Mouse (Mus musculus) MEL (cell line): ENCODE measurements at regions not wholly inside any gene's neighbourhood (a gene's known extent, or its start where the extent isn't known, plus 50 kb on each side); places are given as distances from the start of the nearest gene placed in this dataset.
A peak's percentile ranks its signal among the peaks of the same experiment; 100 is the strongest.
"Not testable (repeated sequence)": the region's sequence is repeated elsewhere in the genome, so short reads cannot be mapped to it uniquely, and the experiment has no call there.

Source experiments
- DNase-seq: peaks from one replicate; pipeline ENCODE4 v3.0.0; 2011; ENCODE audit warnings: low read depth, low spot score
- H3K27ac ChIP-seq: 2 replicates; pipeline ENCODE4 v1.5.1; 2012; ENCODE audit warnings: low read depth, mild to moderate bottlenecking, control low read depth, low read length, moderate library complexity; ENCODE audit not compliant: control insufficient read depth
- H3K27me3 ChIP-seq, 2 experiments: fragments of 150-350 bp in 1 of 2; sonication (generic) in 1 of 2; 2 replicates each; pipeline ENCODE4 v1.6.1; 2012; ENCODE audit warnings: low read length in 2 of 2, mild to moderate bottlenecking in 2 of 2, improper control_type of control experiment in 1 of 2, moderate library complexity in 1 of 2; ENCODE audit not compliant: insufficient read depth in 2 of 2, control insufficient read depth in 1 of 2
- H3K36me3 ChIP-seq, 2 experiments: 2 replicates each; pipeline ENCODE4 v1.6.1; 2012 to 2014; ENCODE audit warnings: low read length in 2 of 2, improper control_type of control experiment in 1 of 2, inconsistent platforms in 1 of 2, mild to moderate bottlenecking in 1 of 2; ENCODE audit not compliant: insufficient read depth in 2 of 2, control insufficient read depth in 1 of 2
- H3K4me1 ChIP-seq, 2 experiments: fragments of 150-350 bp in 1 of 2; sonication (generic) in 1 of 2; 2 replicates each; pipeline ENCODE4 v1.6.1; 2012; ENCODE audit warnings: low read length in 2 of 2, improper control_type of control experiment in 1 of 2, mild to moderate bottlenecking in 1 of 2; ENCODE audit not compliant: insufficient read depth in 2 of 2, control insufficient read depth in 1 of 2
- H3K4me3 ChIP-seq, 2 experiments: fragments of 150-350 bp in 1 of 2; sonication (generic) in 1 of 2; 2 replicates each; pipeline ENCODE4 v1.5.1; 2012; ENCODE audit warnings: low read depth in 2 of 2, low read length in 2 of 2, mild to moderate bottlenecking in 2 of 2, moderate library complexity in 2 of 2, control low read depth in 1 of 2, improper control_type of control experiment in 1 of 2; ENCODE audit not compliant: control insufficient read depth in 1 of 2, insufficient read depth in 1 of 2
- H3K79me2 ChIP-seq: 2 replicates; pipeline ENCODE4 v1.6.1; 2012; ENCODE audit warnings: mild to moderate bottlenecking, low read length, moderate library complexity; ENCODE audit not compliant: control insufficient read depth, poor library complexity, insufficient read depth
- H3K9ac ChIP-seq: 2 replicates; pipeline ENCODE4 v1.6.1; 2012; ENCODE audit warnings: low read depth, mild to moderate bottlenecking, control low read depth, low read length, moderate library complexity; ENCODE audit not compliant: control insufficient read depth, poor library complexity, severe bottlenecking
- H3K9me3 ChIP-seq: fragments of 150-350 bp; sonication (generic); replicated peaks from 2 replicates; pipeline ENCODE4 v1.6.1; 2012; ENCODE audit warnings: mild to moderate bottlenecking, low read length, improper control_type of control experiment, moderate library complexity; ENCODE audit not compliant: insufficient read depth
- BHLHE40 ChIP-seq: IDR thresholded peaks from 2 replicates; pipeline ENCODE4 v1.6.1; 2012; ENCODE audit warnings: low read depth, mild to moderate bottlenecking, inconsistent platforms, low read length, improper control_type of control experiment, borderline replicate concordance
- CHD1 ChIP-seq: IDR thresholded peaks from 2 replicates; pipeline ENCODE4 v1.6.1; 2012; ENCODE audit warnings: low read depth, mild to moderate bottlenecking, inconsistent platforms, low read length, improper control_type of control experiment
- CHD2 ChIP-seq: IDR thresholded peaks from 2 replicates; pipeline ENCODE4 v1.6.1; 2011; ENCODE audit warnings: low read length, improper control_type of control experiment
- CTCF ChIP-seq, 3 experiments: IDR thresholded peaks in 2 of 3; conservative IDR thresholded peaks in 1 of 3; 2 replicates each; pipeline ENCODE4 v1.5.1; 2011 to 2012; ENCODE audit warnings: low read length in 3 of 3, low read depth in 2 of 3, mild to moderate bottlenecking in 2 of 3, improper control_type of control experiment in 1 of 3, inconsistent platforms in 1 of 3, mixed read lengths in 1 of 3, moderate library complexity in 1 of 3; ENCODE audit not compliant: control insufficient read depth in 1 of 3, insufficient read depth in 1 of 3, poor library complexity in 1 of 3, severe bottlenecking in 1 of 3
- E2F4 ChIP-seq: IDR thresholded peaks from 2 replicates; pipeline ENCODE4 v1.6.1; 2011; ENCODE audit warnings: low read depth, low read length, improper control_type of control experiment, borderline replicate concordance
- ELF1 ChIP-seq: IDR thresholded peaks from 2 replicates; pipeline ENCODE4 v1.6.1; 2014; ENCODE audit warnings: low read depth, mild to moderate bottlenecking, inconsistent platforms, low read length, improper control_type of control experiment, moderate library complexity
- EP300 ChIP-seq, 2 experiments: IDR thresholded peaks; 2 replicates each; pipeline ENCODE4 v1.6.1; 2011; ENCODE audit warnings: improper control_type of control experiment in 2 of 2, low read length in 2 of 2, low read depth in 1 of 2, mild to moderate bottlenecking in 1 of 2
- ETS1 ChIP-seq: IDR thresholded peaks from 2 replicates; pipeline ENCODE4 v1.6.1; 2012; ENCODE audit warnings: low read depth, mild to moderate bottlenecking, inconsistent platforms, low read length, improper control_type of control experiment, moderate library complexity
- GABPA ChIP-seq: IDR thresholded peaks from 2 replicates; pipeline ENCODE4 v1.6.1; 2012; ENCODE audit warnings: low read depth, mild to moderate bottlenecking, inconsistent platforms, low read length, improper control_type of control experiment, moderate library complexity
- GATA1 ChIP-seq: IDR thresholded peaks from 2 replicates; pipeline ENCODE4 v1.6.1; 2011; ENCODE audit warnings: low read depth, low read length, improper control_type of control experiment
- HCFC1 ChIP-seq: IDR thresholded peaks from 2 replicates; pipeline ENCODE4 v1.6.1; 2012; ENCODE audit warnings: low read depth, mild to moderate bottlenecking, inconsistent platforms, low read length, improper control_type of control experiment, moderate library complexity
- JUND ChIP-seq: IDR thresholded peaks from 2 replicates; pipeline ENCODE4 v1.6.1; 2011; ENCODE audit warnings: low read depth, mild to moderate bottlenecking, improper control_type of control experiment, low read length
- KAT2A ChIP-seq: conservative IDR thresholded peaks from 2 replicates; pipeline ENCODE4 v1.6.1; 2012; ENCODE audit warnings: low read depth, low read length, improper control_type of control experiment, inconsistent platforms
- MAFK ChIP-seq: IDR thresholded peaks from 2 replicates; pipeline ENCODE4 v1.6.1; 2011; ENCODE audit warnings: low read depth, mild to moderate bottlenecking, low read length, improper control_type of control experiment, borderline replicate concordance
- MAX ChIP-seq: IDR thresholded peaks from 2 replicates; pipeline ENCODE4 v1.6.1; 2011; ENCODE audit warnings: low read length, improper control_type of control experiment
- MAZ ChIP-seq: IDR thresholded peaks from 2 replicates; pipeline ENCODE4 v1.6.1; 2012; ENCODE audit warnings: low read depth, mild to moderate bottlenecking, inconsistent platforms, low read length, improper control_type of control experiment
- MEF2A ChIP-seq: IDR thresholded peaks from 2 replicates; pipeline ENCODE4 v1.6.1; 2014; ENCODE audit warnings: low read depth, mild to moderate bottlenecking, inconsistent platforms, low read length, improper control_type of control experiment; ENCODE audit not compliant: poor library complexity, insufficient replicate concordance, severe bottlenecking; ENCODE audit errors: extremely low read depth
- MXI1 ChIP-seq: IDR thresholded peaks from 2 replicates; pipeline ENCODE4 v1.6.1; 2011; ENCODE audit warnings: mild to moderate bottlenecking, low read depth, low read length, improper control_type of control experiment
- MYB ChIP-seq: IDR thresholded peaks from 2 replicates; pipeline ENCODE4 v1.6.1; 2011; ENCODE audit warnings: mild to moderate bottlenecking, low read depth, low read length, improper control_type of control experiment
- NELFE ChIP-seq: IDR thresholded peaks from 2 replicates; pipeline ENCODE4 v1.6.1; 2011; ENCODE audit warnings: low read depth, low read length, improper control_type of control experiment
- NRF1 ChIP-seq: IDR thresholded peaks from 2 replicates; pipeline ENCODE4 v1.6.1; 2014; ENCODE audit warnings: low read depth, mild to moderate bottlenecking, inconsistent platforms, low read length, improper control_type of control experiment, moderate library complexity; ENCODE audit not compliant: poor library complexity, insufficient read depth, severe bottlenecking
- POLR2A ChIP-seq, 2 experiments: IDR thresholded peaks; 2 replicates each; pipeline ENCODE4 v1.6.1; 2011 to 2012; ENCODE audit warnings: low read length in 2 of 2, mild to moderate bottlenecking in 2 of 2, control low read depth in 1 of 2, improper control_type of control experiment in 1 of 2, low read depth in 1 of 2, moderate library complexity in 1 of 2; ENCODE audit not compliant: control insufficient read depth in 1 of 2, insufficient read depth in 1 of 2, poor library complexity in 1 of 2
- POLR2AphosphoS5 ChIP-seq: IDR thresholded peaks from 2 replicates; pipeline ENCODE4 v1.6.1; 2012; ENCODE audit warnings: low read depth, borderline replicate concordance, mild to moderate bottlenecking, inconsistent platforms, low read length, moderate library complexity, mixed read lengths
- RCOR1 ChIP-seq: IDR thresholded peaks from 2 replicates; pipeline ENCODE4 v1.6.1; 2012; ENCODE audit warnings: low read depth, mild to moderate bottlenecking, inconsistent platforms, low read length, improper control_type of control experiment
- SIN3A ChIP-seq: IDR thresholded peaks from 2 replicates; pipeline ENCODE4 v1.6.1; 2012; ENCODE audit warnings: low read length, improper control_type of control experiment, inconsistent platforms
- SMC3 ChIP-seq: IDR thresholded peaks from 2 replicates; pipeline ENCODE4 v1.6.1; 2011; ENCODE audit warnings: low read depth, low read length, improper control_type of control experiment
- TAL1 ChIP-seq: IDR thresholded peaks from 2 replicates; pipeline ENCODE4 v1.6.1; 2012; ENCODE audit warnings: mild to moderate bottlenecking, inconsistent platforms, low read length, moderate library complexity, mixed read lengths
- TBP ChIP-seq: IDR thresholded peaks from 2 replicates; pipeline ENCODE4 v1.8.0; 2011; ENCODE audit warnings: low read depth, low read length, improper control_type of control experiment
- TCF12 ChIP-seq: IDR thresholded peaks from 2 replicates; pipeline ENCODE4 v1.6.1; 2014; ENCODE audit warnings: low read depth, mild to moderate bottlenecking, inconsistent platforms, low read length, improper control_type of control experiment, moderate library complexity
- USF1 ChIP-seq: IDR thresholded peaks from 2 replicates; pipeline ENCODE4 v1.6.1; 2014; ENCODE audit warnings: low read depth, mild to moderate bottlenecking, inconsistent platforms, low read length, improper control_type of control experiment, moderate library complexity
- USF2 ChIP-seq, 2 experiments: IDR thresholded peaks; 2 replicates each; pipeline ENCODE4 v1.6.1; 2011 to 2012; ENCODE audit warnings: improper control_type of control experiment in 2 of 2, low read length in 2 of 2, borderline replicate concordance in 1 of 2, inconsistent platforms in 1 of 2, low read depth in 1 of 2, mild to moderate bottlenecking in 1 of 2; ENCODE audit not compliant: insufficient read depth in 1 of 2
- ZKSCAN1 ChIP-seq: IDR thresholded peaks from 2 replicates; pipeline ENCODE4 v1.6.1; 2012; ENCODE audit warnings: low read depth, mild to moderate bottlenecking, inconsistent platforms, low read length, improper control_type of control experiment, moderate library complexity
- ZNF384 ChIP-seq: IDR thresholded peaks from 2 replicates; pipeline ENCODE4 v1.6.1; 2012; ENCODE audit warnings: low read depth, mild to moderate bottlenecking, inconsistent platforms, low read length, improper control_type of control experiment

DNA sequence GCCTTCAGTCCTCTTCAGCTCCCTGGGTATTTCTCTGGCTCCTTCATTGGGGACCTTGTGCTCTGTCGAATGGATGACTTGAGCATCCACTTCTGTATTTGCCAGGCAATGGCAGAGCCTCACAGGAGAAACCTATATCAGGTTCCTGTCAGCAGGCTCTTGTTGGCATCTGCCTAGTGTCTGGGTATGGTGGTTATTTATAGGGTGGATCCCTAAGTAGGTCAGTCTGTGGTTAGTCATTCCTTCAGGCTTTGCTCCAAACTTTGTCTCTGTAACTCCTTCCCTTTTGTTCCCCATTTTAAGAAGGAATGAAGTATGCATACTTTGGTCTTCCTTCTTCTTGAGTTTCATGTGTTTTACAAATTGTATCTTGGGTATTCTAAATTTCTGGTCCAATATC, 522.4 kb upstream of the St8sia4 start:
- H3K36me3 ChIP-seq, H3K4me3 ChIP-seq, H3K27ac ChIP-seq, H3K4me1 ChIP-seq, H3K9ac ChIP-seq, DNase-seq, H3K27me3 ChIP-seq, H3K79me2 ChIP-seq, H3K9me3 ChIP-seq: not testable (repeated sequence)

DNA sequence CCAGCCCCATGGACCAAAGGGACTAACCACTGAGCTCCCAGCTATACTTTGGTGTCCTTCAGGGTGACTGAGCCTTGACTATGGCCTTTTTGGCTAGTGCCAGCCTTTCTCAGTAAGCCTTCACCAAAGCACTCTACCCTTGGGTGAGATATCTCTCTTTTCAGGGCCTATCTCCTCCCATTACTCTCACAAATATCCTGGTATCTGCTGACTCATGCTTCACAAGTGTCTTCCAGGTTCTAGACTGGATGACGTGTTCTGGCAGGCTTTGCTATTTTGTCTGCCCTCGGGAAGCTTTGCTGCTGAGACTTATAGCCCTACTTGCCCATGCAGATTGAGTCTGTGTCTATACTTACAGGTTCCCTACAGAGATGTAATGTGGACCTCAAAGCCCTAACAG, 499.4 kb upstream of the St8sia4 start:
- DNase-seq, result peak; percentile 85
- Histone ChIP-seq H3K36me3 (peaks cover 0 to 5% of the 10 kb centered on the region in 2 experiments; a peak in 2 of 4 replicates), H3K9me3 (no peaks in the 10 kb centered on the region)

DNA sequence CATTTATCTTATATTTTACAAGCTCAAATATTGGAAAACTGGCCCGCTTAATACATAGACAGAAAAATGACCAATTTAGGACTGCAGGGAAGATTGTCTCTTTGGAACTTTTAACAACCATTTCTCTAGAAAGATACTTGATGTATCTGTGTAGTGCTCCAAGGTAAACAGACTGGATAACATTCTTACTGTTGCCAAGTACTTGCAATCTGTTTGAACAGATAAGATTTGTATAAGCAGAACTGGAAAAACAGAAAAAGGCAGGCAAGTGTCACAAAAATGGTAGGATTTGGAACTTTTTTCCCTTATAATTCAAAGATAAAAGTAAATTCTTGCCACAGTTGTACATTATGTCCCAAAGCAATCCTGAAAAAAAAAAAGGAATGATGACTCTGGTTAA, 488.1 kb upstream of the St8sia4 start:
- H3K4me1 ChIP-seq, result no peaks in the 10 kb centered on the region; a peak in 2 of 4 replicates
- H3K9me3 ChIP-seq, result no peaks in the 10 kb centered on the region
- peak; percentile 52 for DNase-seq
- H3K27me3 ChIP-seq, result no peaks in the 10 kb centered on the region
- no peak overlapping the region for H3K27ac ChIP-seq
- H3K4me3 ChIP-seq, result no peak overlapping the region
- H3K9ac ChIP-seq, result no peak overlapping the region
- H3K36me3 ChIP-seq, result peaks cover 0 to 3% of the 10 kb centered on the region in 2 experiments; a peak in 1 of 4 replicates
- H3K79me2 ChIP-seq, result no peaks in the 10 kb centered on the region
- peak; percentile 72 for TF ChIP-seq GATA1
- no peak for TF ChIP-seq MAX
- TF ChIP-seq HCFC1, result no peak
- no peak for TF ChIP-seq POLR2AphosphoS5
- TF ChIP-seq SIN3A, result no peak
- TF ChIP-seq MAFK, result no peak
- TF ChIP-seq TAL1, result 0 out of 2 replicates have a peak, but pooled peaks have one; percentile 18
- TF ChIP-seq RCOR1, result peak; percentile 62; the same call in 1 of the 2 replicates
- TF ChIP-seq MAZ, result no peak
- peak; percentile 88 for TF ChIP-seq TCF12
- TF ChIP-seq EP300 (IDR thresholded peaks at IDR 0.05; ENCODE audit: low read depth in 1 of 2, low read length in 2 of 2), result peak; percentile 76 to 90; a peak in 3 of 4 replicates
- TF ChIP-seq GABPA, result no peak
- TF ChIP-seq MEF2A, result no peak
- TF ChIP-seq ELF1, result no peak
- TF ChIP-seq POLR2A (IDR thresholded peaks at IDR 0.05; ENCODE audit: control insufficient read depth in 1 of 2, insufficient read depth in 1 of 2, low read depth in 1 of 2, low read length in 2 of 2, poor library complexity in 1 of 2), result no peak
- no peak for TF ChIP-seq CHD2

More for the DNA sequence above, 499.4 kb upstream of the St8sia4 start:
- no peaks in the 10 kb centered on the region for H3K27me3 ChIP-seq
- H3K79me2 ChIP-seq, result no peaks in the 10 kb centered on the region
- H3K4me3 ChIP-seq, result no peak overlapping the region
- H3K9ac ChIP-seq, result no peak overlapping the region
- peaks cover 7 to 9% of the 10 kb centered on the region in 2 experiments for H3K4me1 ChIP-seq
- no peak for TF ChIP-seq ELF1
- TF ChIP-seq TCF12, result peak; percentile 37
- TF ChIP-seq USF2 (IDR thresholded peaks at IDR 0.05; ENCODE audit: borderline replicate concordance in 1 of 2, insufficient read depth in 1 of 2, low read depth in 1 of 2, low read length in 2 of 2), result no peak
- TF ChIP-seq SMC3, result 0 out of 2 replicates have a peak, but pooled peaks have one; percentile 3
- TF ChIP-seq GABPA, result peak; percentile 58; the same call in 1 of the 2 replicates
- TF ChIP-seq EP300 (IDR thresholded peaks at IDR 0.05; ENCODE audit: low read depth in 1 of 2, low read length in 2 of 2), result peak; percentile 40 to 48; a peak in 2 of 4 replicates
- no peak for TF ChIP-seq MYB
- TF ChIP-seq TBP, result no peak
- TF ChIP-seq HCFC1, result no peak
- no peak for TF ChIP-seq ZKSCAN1
- no peak for TF ChIP-seq CHD2
- no peak; the same call in 1 of the 2 replicates for TF ChIP-seq NRF1
- TF ChIP-seq RCOR1, result 0 out of 2 replicates have a peak, but pooled peaks have one; percentile 11
- peak; percentile 58 for TF ChIP-seq GATA1
- no peak for TF ChIP-seq KAT2A
- TF ChIP-seq CHD1, result no peak
- no peak for TF ChIP-seq MAZ
- TF ChIP-seq MAFK, result peak; percentile 88
- TF ChIP-seq ETS1, result peak; percentile 84; the same call in 1 of the 2 replicates
- TF ChIP-seq USF1, result no peak
- TF ChIP-seq JUND, result no peak
- no peak for TF ChIP-seq NELFE
- TF ChIP-seq CTCF (IDR thresholded peaks at IDR 0.05 in 2 of 3, conservative IDR thresholded peaks at IDR 0.05 in 1 of 3; ENCODE audit: control insufficient read depth in 1 of 3, insufficient read depth in 1 of 3, low read depth in 2 of 3, low read length in 3 of 3, poor library complexity in 1 of 3, severe bottlenecking in 1 of 3), result no peak
- no peak for TF ChIP-seq ZNF384
- no peak for TF ChIP-seq E2F4
- TF ChIP-seq BHLHE40, result no peak
- no peak for TF ChIP-seq SIN3A
- no peak for TF ChIP-seq MXI1
- no peak overlapping the region for H3K27ac ChIP-seq
